Mouse (Mus musculus) heart, postnatal 0 days (tissue): Measurements from ENCODE around the gene Hcfc1. TPM values are rescaled to one million over a fixed set of nuclear protein-coding genes. Genes with fewer than 3 reads are reported as not detected.
A peak's percentile ranks its signal among the peaks of the same experiment; 100 is the strongest.

Experiments
- ATAC-seq: fragments of 200-750 bp; cut with Nextera tagmentation; 2 replicates; pipeline ENCODE4 v1.8.0; 2017; ENCODE audit warnings: low read depth, moderate number of reproducible peaks, moderate library complexity; ENCODE audit not compliant: insufficient read depth
- DNase-seq: peaks from one replicate; pipeline ENCODE4 v3.0.0-alpha.2; 2016; ENCODE audit warnings: low spot score
- H3K27ac ChIP-seq: fragments of 300-500 bp; sonication (generic); 2 replicates; pipeline ENCODE4 v1.5.1; 2014; ENCODE audit warnings: low read depth, mild to moderate bottlenecking
- H3K27me3 ChIP-seq: fragments of 300-500 bp; sonication (generic); 2 replicates; pipeline ENCODE4 v1.6.1; 2014; ENCODE audit warnings: low read length, mixed read lengths; ENCODE audit not compliant: control insufficient read depth, insufficient read depth
- H3K36me3 ChIP-seq: fragments of 300-500 bp; sonication (generic); replicated peaks from 2 replicates; pipeline ENCODE4 v1.6.1; 2014; ENCODE audit warnings: low read length, mixed read lengths; ENCODE audit not compliant: control insufficient read depth, insufficient read depth
- H3K4me1 ChIP-seq: fragments of 300-500 bp; sonication (generic); 2 replicates; pipeline ENCODE4 v1.6.1; 2014; ENCODE audit warnings: antibody characterized with exemption; ENCODE audit not compliant: control insufficient read depth, insufficient read depth
- H3K4me2 ChIP-seq: fragments of 300-500 bp; sonication (generic); 2 replicates; pipeline ENCODE4 v1.6.1; 2014; ENCODE audit warnings: low read depth, mild to moderate bottlenecking, low read length, moderate library complexity
- H3K4me3 ChIP-seq: fragments of 300-500 bp; sonication (generic); 2 replicates; pipeline ENCODE4 v1.5.1; 2014; ENCODE audit warnings: low read depth, low read length
- H3K9ac ChIP-seq: fragments of 300-500 bp; sonication (generic); replicated peaks from 2 replicates; pipeline ENCODE4 v1.6.1; 2014; ENCODE audit warnings: low read depth, low read length, mixed read lengths
- H3K9me3 ChIP-seq: fragments of 300-500 bp; sonication (generic); replicated peaks from 2 replicates; pipeline ENCODE4 v1.6.1; 2016; ENCODE audit warnings: low read length; ENCODE audit not compliant: control insufficient read depth
- CTCF ChIP-seq: IDR thresholded peaks from 2 replicates; pipeline ENCODE4 v1.5.1; 2016; ENCODE audit warnings: antibody characterized with exemption, control low read depth, low read depth
- EP300 ChIP-seq: IDR thresholded peaks from 2 replicates; pipeline ENCODE4 v1.6.1; 2016; ENCODE audit warnings: antibody characterized with exemption, low read depth
- WGBS: fragments of 180-500 bp; shearing (Covaris S2); extraction: QIAGEN DNeasy Blood & Tissue Kit; methylation state at CpG from one replicate; pipeline ENCODE4 v1.1.7; 2014; 5-methylcytosine and 5-hydroxymethylcytosine counted together
- polyA plus RNA-seq: library from polyadenylated mRNA; unstranded; fragments of >200 nt; fragmentation: Nextera tagmentation; extraction: Ambion mirVana; gene quantifications from 2 replicates; pipeline ENCODE4 v1.2.1, GENCODE M21; 2015
- total RNA-seq: library from RNA; depleted of rRNA; stranded (reverse); fragments of >200 nt; gene quantifications from 2 replicates; pipeline ENCODE4 v1.2.3, GENCODE M21; 2014; ENCODE audit warnings: low replicate concordance

The Hcfc1 gene
- total and polyA plus RNA-seq, 2 experiments from 2014 or later: 17.6 to 70.4 TPM

DNA sequence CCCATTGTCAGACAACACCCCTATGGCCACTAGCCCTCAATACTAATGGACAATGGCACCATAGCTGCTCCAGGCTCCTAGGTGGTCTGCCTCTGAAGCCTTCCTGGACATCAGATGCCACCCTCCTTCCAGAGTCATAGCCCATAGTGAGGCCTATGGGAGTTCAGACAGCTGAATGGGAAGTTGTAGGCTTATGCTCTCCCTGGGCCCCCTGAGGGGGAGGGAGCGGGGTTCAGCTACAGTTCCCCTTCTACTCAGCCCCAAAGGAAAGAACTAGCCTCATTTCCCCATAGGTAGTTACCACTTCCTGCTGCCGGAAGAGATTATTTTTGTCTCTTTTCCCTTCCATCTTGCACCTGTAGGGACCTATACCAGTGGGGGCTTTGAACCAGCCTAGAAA lies 54.6 kb downstream of the Hcfc1 start:
- H3K27ac ChIP-seq: peak overlapping the region; percentile 53; the same call in 1 of the 2 replicates
- H3K36me3 ChIP-seq: no peaks in the 10 kb centered on the region
- H3K4me2 ChIP-seq: no peak overlapping the region; the same call in 1 of the 2 replicates
- H3K4me1 ChIP-seq: no peaks in the 10 kb centered on the region
- TF ChIP-seq CTCF: no peak
- no peak for TF ChIP-seq EP300
- no peak overlapping the region for H3K9ac ChIP-seq
- no peak for ATAC-seq
- no peaks in the 10 kb centered on the region for H3K9me3 ChIP-seq
- no peak overlapping the region for H3K4me3 ChIP-seq
- DNase-seq: no peak
- no peaks in the 10 kb centered on the region for H3K27me3 ChIP-seq
- WGBS: 69% methylated on average over 2 of the region's 2 CpGs

DNA sequence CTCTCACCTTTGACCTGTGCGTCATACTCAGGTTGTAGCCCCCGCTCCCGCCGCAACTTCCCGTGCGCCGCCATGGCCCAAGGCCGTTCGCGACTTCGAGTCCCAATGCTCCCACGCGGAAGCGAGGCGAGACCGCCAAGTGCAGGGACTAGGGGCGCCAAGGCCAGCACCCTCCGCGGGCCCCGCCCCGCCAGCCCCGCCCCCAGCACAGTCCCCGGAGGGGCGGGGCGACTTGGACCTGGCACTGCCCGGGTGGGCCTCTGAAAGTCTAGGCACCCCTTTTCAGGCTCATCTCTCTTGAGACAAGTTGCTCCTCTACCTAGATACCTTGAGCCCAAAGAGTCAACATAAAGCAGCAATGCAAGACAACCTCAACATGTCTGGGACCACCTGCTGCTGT lies 55.0 kb downstream of the Hcfc1 start:
- H3K36me3 ChIP-seq: no peaks in the 10 kb centered on the region
- DNase-seq (no peak), ATAC-seq (no peak)
- H3K27me3 ChIP-seq: no peaks in the 10 kb centered on the region
- H3K27ac ChIP-seq: peak overlapping the region; percentile 53; the same call in 1 of the 2 replicates
- H3K4me2 ChIP-seq: peak overlapping the region; percentile 37
- no peaks in the 10 kb centered on the region for H3K4me1 ChIP-seq
- no peak overlapping the region for H3K9ac ChIP-seq
- TF ChIP-seq EP300 (no peak), CTCF (no peak)
- H3K4me3 ChIP-seq: peak overlapping the region; percentile 21; the same call in 1 of the 2 replicates
- H3K9me3 ChIP-seq: no peaks in the 10 kb centered on the region
- WGBS: 31% methylated on average over 20 of the region's 26 CpGs

DNA sequence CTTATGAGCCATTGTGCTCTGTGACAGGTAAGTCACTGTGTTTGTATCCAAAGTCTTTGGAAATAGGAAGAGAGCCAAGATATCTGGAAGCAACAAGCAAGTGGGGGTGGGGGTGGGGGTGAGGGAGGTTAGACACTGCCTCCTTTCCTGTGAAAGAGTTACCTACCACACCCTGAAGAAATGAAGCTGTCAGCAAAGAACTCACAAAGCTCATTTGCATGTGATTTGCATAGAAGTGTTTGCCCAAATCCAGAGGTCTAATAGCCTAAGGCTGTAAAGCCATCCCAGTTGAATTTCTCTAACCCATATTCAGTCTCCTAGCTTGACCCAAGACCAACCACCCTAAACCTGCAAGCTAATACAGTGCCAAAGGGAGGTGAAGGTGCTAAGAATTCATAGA lies 55.7 kb downstream of the Hcfc1 start:
- Histone ChIP-seq H3K4me3 (peak overlapping the region; percentile 21; the same call in 1 of the 2 replicates), H3K36me3 (no peaks in the 10 kb centered on the region), H3K4me2 (peak overlapping the region; percentile 37; the same call in 1 of the 2 replicates), H3K9ac (no peak overlapping the region), H3K27me3 (no peaks in the 10 kb centered on the region), H3K9me3 (no peaks in the 10 kb centered on the region), H3K27ac (no peak overlapping the region), H3K4me1 (no peaks in the 10 kb centered on the region)
- ATAC-seq: no peak
- TF ChIP-seq CTCF (no peak), EP300 (no peak)
- no peak for DNase-seq

DNA sequence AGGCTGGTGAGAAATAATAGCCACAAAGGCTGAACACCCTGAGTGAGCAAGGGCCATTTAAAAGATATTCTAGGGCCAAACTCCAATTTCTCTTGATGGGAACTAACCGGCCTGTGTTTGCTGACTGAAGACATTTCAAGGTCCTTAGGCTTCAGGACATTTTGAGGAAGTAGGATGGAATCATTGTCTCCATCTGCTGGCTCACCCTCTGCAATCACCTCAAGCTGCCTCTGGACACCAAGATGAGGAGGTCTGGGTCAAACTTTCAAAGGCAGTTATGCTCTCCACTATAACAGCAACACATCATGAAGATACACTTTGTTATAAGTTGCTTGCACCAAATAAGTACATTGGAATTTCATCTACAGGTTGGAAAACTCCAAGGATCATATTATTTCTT lies 56.1 kb downstream of the Hcfc1 start:
- Histone ChIP-seq H3K4me1 (no peaks in the 10 kb centered on the region), H3K9me3 (no peaks in the 10 kb centered on the region), H3K4me3 (no peak overlapping the region; the same call in 1 of the 2 replicates), H3K27me3 (no peaks in the 10 kb centered on the region), H3K9ac (no peak overlapping the region), H3K27ac (no peak overlapping the region), H3K4me2 (peak overlapping the region; percentile 15; the same call in 1 of the 2 replicates), H3K36me3 (no peaks in the 10 kb centered on the region)
- DNase-seq (no peak), ATAC-seq (no peak)
- 71% methylated on average over 1 of the region's 1 CpGs for WGBS
- no peak for TF ChIP-seq EP300
- TF ChIP-seq CTCF: no peak

DNA sequence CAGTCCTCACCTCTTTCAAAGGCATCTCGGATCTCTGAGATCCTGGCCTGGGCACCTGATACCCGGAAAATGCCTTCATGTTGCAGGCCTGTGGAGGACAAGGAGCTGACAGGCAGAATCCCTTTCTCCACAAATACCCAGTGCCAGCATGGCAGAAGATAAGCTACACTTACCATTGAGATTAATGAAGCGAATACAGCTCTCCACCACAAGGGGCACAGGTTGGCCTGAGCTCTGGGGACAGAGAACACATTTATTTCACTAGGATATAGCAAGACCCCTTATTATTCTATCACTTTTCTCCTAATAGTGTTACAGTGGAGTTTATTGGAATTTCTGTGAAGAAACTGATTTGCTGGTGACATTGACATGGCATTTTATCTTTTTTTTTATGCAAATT lies 68.2 kb downstream of the Hcfc1 start:
- TF ChIP-seq EP300 (no peak), CTCF (peak; percentile 22)
- Histone ChIP-seq H3K9ac (no peak overlapping the region), H3K4me3 (no peak overlapping the region), H3K4me1 (no peaks in the 10 kb centered on the region), H3K4me2 (no peak overlapping the region), H3K9me3 (no peaks in the 10 kb centered on the region), H3K27me3 (0 out of 2 replicates have a peak, but pooled peaks cover 3% of the 10 kb centered on the region), H3K36me3 (no peaks in the 10 kb centered on the region), H3K27ac (no peak overlapping the region)
- WGBS: 35% methylated on average over 3 of the region's 3 CpGs
- DNase-seq: no peak
- 0 out of 2 replicates have a peak, but pooled peaks have one; percentile 36 for ATAC-seq

DNA sequence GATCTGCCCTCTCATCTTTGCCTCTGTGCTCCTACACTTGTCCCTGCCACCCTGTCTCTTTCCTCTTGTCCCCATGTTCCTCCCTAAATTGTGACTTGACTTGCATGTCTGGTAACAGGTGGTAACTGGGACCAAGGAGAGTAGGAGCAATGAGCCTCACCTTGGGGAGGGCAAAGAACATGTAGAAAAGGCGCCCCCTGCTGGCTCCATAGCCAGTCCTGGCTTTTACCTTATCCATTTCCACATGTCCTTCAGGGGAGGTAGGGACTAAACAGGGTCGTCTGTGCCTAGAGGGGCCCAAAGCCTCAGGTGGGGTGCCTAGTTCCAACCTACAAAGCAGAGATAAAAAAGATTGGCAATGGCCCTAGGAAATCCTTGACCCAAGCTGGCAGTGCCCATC lies 70.4 kb downstream of the Hcfc1 start, which contains the start of gene L1cam:
Gene L1cam (minus strand): TSS at position 387 of the 400 bp plus-strand sequence.
- no peak within 1 kb of the TSS for H3K27ac ChIP-seq
- H3K9me3 ChIP-seq: no peaks in the 10 kb centered on the region
- no peak for DNase-seq
- H3K4me3 ChIP-seq: no peak within 1 kb of the TSS
- no peaks in the 10 kb centered on the region for H3K4me1 ChIP-seq
- no peaks in the 10 kb centered on the region for H3K36me3 ChIP-seq
- no peak within 1 kb of the TSS for H3K9ac ChIP-seq
- TF ChIP-seq CTCF (peak; percentile 35), EP300 (no peak)
- H3K27me3 ChIP-seq: 0 out of 2 replicates have a peak, but pooled peaks cover 3% of the 10 kb centered on the region
- no peak for ATAC-seq
- no peak within 1 kb of the TSS for H3K4me2 ChIP-seq
- WGBS: 12% methylated on average over 2 of the region's 2 CpGs
